Mouse (Mus musculus): ENCODE measurements around the gene Sod3. TPM values are rescaled to one million over a fixed set of nuclear protein-coding genes. Genes with fewer than 3 reads are reported as not detected.

The Sod3 gene
- polyA plus RNA-seq, 1 experiment from 2014 or later, result 1.4 TPM

DNA sequence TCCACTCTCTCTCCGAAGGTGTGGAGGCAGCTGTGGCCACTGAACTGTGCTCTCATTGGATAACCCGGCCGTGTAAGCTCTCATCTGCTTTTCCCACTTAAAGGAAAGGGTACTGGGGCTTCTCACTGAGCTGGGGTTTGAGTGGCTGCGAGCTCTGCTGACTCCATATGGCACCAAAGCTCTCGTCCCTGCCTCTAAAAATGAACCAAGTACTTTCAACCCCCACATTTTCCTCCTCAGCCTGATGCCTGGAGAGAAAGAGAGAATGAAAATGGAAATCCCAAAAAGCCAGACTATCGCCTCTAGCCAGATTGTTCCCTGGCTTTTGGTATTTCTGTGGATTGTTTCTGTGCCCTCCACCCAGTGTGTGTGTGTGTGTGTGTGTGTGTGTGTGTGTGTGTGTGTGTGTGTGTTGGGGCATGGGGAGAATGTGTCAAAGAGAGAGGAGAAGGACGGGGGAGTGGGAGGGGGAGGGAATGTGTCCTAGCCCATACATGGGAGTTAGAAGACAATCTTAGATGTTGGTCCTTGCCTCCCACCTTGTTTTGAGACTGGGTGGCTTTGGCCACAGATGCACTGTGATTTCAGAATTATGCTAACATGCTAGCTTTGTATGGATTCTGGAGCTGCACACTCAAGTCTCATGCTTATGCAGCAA is 24.6 kb downstream of the Sod3 start:
- H3K27ac ChIP-seq (replicated peaks; ENCODE audit: low read depth, low read length), result no peak overlapping the region
- H3K27me3 ChIP-seq (ENCODE audit: control insufficient read depth, insufficient read depth, low read length), result no peaks in the 10 kb centered on the region
- 78% methylated on average over 7 of the region's 7 CpGs for WGBS
- no peaks in the 10 kb centered on the region for H3K9me3 ChIP-seq (ENCODE audit: control insufficient read depth, low read length)
- H3K36me3 ChIP-seq (ENCODE audit: control insufficient read depth, insufficient read depth, low read length), result no peaks in the 10 kb centered on the region
- no peak overlapping the region for H3K4me3 ChIP-seq (replicated peaks; ENCODE audit: low read depth, low read length)
- H3K4me2 ChIP-seq (ENCODE audit: low read length), result no peak overlapping the region
- ATAC-seq (ENCODE audit: low FRiP score, low TSS enrichment) (no peak), DNase-seq (no peak)
- H3K4me1 ChIP-seq (ENCODE audit: control insufficient read depth, insufficient read depth, low read length), result no peaks in the 10 kb centered on the region
- H3K9ac ChIP-seq (replicated peaks; ENCODE audit: low read length), result no peak overlapping the region

DNA sequence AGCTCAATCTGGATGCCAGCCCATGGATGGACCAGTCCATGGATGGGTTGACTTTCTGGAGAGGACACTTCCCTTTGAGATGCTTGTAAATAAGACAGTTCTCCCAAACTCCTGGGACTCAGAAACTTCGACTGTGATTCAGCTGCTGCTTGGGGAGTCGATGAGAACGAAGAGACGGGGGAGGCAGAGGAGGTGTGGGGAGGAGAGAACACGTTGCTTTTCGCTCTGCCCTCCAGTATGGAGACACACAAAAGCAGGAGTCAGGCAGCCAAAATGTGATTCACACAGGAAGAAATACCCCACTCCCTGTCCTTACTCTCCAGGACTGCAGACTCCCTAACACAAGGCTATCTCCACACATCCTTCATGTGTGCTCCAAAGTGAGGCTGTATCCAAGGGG is 26.8 kb downstream of the Sod3 start:
- WGBS, result 91% methylated on average over 6 of the region's 6 CpGs
- Histone ChIP-seq H3K27me3 (ENCODE audit: control insufficient read depth, insufficient read depth, low read length) (no peaks in the 10 kb centered on the region), H3K36me3 (ENCODE audit: control insufficient read depth, insufficient read depth, low read length) (no peaks in the 10 kb centered on the region), H3K9me3 (ENCODE audit: control insufficient read depth, low read length) (no peaks in the 10 kb centered on the region), H3K4me3 (replicated peaks; ENCODE audit: low read depth, low read length) (no peak overlapping the region), H3K4me2 (ENCODE audit: low read length) (no peak overlapping the region), H3K9ac (replicated peaks; ENCODE audit: low read length) (no peak overlapping the region), H3K4me1 (ENCODE audit: control insufficient read depth, insufficient read depth, low read length) (no peaks in the 10 kb centered on the region), H3K27ac (replicated peaks; ENCODE audit: low read depth, low read length) (no peak overlapping the region)
- no peak for ATAC-seq (ENCODE audit: low FRiP score, low TSS enrichment)
- DNase-seq, result no peak

DNA sequence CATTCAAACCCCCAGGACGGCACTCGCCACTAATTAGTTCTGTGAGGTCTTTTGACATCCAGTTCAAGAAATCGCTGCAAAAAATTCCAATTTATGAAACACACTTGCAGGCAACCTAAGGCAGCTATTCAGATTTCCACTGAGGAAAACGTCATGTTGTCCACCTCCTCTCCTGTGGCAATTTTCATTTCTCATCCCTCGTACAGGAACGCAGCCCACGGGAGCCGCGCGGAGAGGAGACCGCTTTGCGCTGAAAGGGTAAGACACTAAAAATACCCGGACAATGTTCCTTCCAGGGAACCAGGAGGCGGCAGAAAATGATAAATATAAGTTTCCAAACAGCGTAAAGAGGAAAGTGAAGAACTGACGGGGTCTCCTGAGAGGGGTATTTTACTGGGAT is 27.9 kb downstream of the Sod3 start:
- no peak overlapping the region for H3K9ac ChIP-seq (replicated peaks; ENCODE audit: low read length)
- H3K9me3 ChIP-seq (ENCODE audit: control insufficient read depth, low read length), result no peaks in the 10 kb centered on the region
- H3K36me3 ChIP-seq (ENCODE audit: control insufficient read depth, insufficient read depth, low read length), result no peaks in the 10 kb centered on the region
- H3K27me3 ChIP-seq (ENCODE audit: control insufficient read depth, insufficient read depth, low read length), result no peaks in the 10 kb centered on the region
- WGBS, result 82% methylated on average over 16 of the region's 16 CpGs
- no peaks in the 10 kb centered on the region for H3K4me1 ChIP-seq (ENCODE audit: control insufficient read depth, insufficient read depth, low read length)
- DNase-seq (no peak), ATAC-seq (ENCODE audit: low FRiP score, low TSS enrichment) (no peak)
- no peak overlapping the region for H3K4me3 ChIP-seq (replicated peaks; ENCODE audit: low read depth, low read length)
- no peak overlapping the region for H3K4me2 ChIP-seq (ENCODE audit: low read length)
- H3K27ac ChIP-seq (replicated peaks; ENCODE audit: low read depth, low read length), result no peak overlapping the region

DNA sequence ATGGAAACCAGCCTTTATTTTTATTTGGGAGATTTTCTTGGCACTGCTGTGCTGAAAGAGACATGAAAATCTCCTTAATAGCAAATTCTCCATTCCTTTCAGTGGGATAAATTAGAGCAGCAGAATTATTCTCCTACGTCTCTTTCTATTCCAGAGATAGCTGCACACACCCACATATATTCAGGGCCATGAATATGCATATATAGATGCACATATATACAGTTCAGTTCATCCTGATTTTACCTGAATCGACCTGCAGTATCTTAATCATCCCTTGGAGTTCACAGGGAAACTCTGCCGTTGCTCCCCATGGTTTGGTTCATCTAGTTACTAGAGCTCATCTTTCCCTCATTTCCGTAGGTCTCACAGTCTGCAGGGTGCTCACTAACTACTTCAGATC is 30.2 kb downstream of the Sod3 start:
- WGBS, result 90% methylated on average over 4 of the region's 4 CpGs
- H3K4me1 ChIP-seq (ENCODE audit: control insufficient read depth, insufficient read depth, low read length), result no peaks in the 10 kb centered on the region
- DNase-seq, result no peak

DNA sequence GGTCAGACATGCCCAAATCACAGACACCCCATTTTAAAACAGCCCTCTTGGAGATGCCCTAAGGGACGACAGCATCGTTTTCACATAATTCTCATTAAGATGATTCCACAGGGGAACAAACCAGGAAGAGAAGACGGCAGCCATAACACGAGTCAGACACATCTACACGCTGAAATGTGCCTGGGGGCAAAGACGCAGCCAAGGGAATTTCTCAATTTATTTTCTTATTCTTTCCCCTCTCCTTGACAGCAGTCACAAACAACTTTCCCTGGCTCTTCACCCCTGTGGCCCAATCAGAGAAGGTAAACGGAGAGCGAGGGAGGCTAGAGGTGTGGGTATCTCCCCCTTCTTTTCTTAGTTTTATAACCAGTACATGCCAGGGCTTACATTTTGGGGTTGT is 40.8 kb downstream of the Sod3 start:
- DNase-seq (peak; percentile 58), ATAC-seq (ENCODE audit: low FRiP score, low TSS enrichment) (0 out of 2 replicates have a peak, but pooled peaks have one; percentile 46)
- 61% methylated on average over 8 of the region's 8 CpGs for WGBS
- no peak overlapping the region for H3K4me3 ChIP-seq (replicated peaks; ENCODE audit: low read depth, low read length)
- H3K9ac ChIP-seq (replicated peaks; ENCODE audit: low read length), result no peak overlapping the region
- no peak overlapping the region for H3K4me2 ChIP-seq (ENCODE audit: low read length)
- no peaks in the 10 kb centered on the region for H3K4me1 ChIP-seq (ENCODE audit: control insufficient read depth, insufficient read depth, low read length)
- no peaks in the 10 kb centered on the region for H3K36me3 ChIP-seq (ENCODE audit: control insufficient read depth, insufficient read depth, low read length)
- H3K27ac ChIP-seq (replicated peaks; ENCODE audit: low read depth, low read length), result no peak overlapping the region
- no peaks in the 10 kb centered on the region for H3K9me3 ChIP-seq (ENCODE audit: control insufficient read depth, low read length)
- H3K27me3 ChIP-seq (ENCODE audit: control insufficient read depth, insufficient read depth, low read length), result no peaks in the 10 kb centered on the region

More for the DNA sequence above, 30.2 kb downstream of the Sod3 start:
- no peak for ATAC-seq (ENCODE audit: low FRiP score, low TSS enrichment)
- no peak overlapping the region for H3K4me3 ChIP-seq (replicated peaks; ENCODE audit: low read depth, low read length)
- H3K36me3 ChIP-seq (ENCODE audit: control insufficient read depth, insufficient read depth, low read length), result no peaks in the 10 kb centered on the region
- no peaks in the 10 kb centered on the region for H3K9me3 ChIP-seq (ENCODE audit: control insufficient read depth, low read length)
- H3K9ac ChIP-seq (replicated peaks; ENCODE audit: low read length), result no peak overlapping the region
- no peaks in the 10 kb centered on the region for H3K27me3 ChIP-seq (ENCODE audit: control insufficient read depth, insufficient read depth, low read length)
- H3K4me2 ChIP-seq (ENCODE audit: low read length), result no peak overlapping the region
- H3K27ac ChIP-seq (replicated peaks; ENCODE audit: low read depth, low read length), result no peak overlapping the region

DNA sequence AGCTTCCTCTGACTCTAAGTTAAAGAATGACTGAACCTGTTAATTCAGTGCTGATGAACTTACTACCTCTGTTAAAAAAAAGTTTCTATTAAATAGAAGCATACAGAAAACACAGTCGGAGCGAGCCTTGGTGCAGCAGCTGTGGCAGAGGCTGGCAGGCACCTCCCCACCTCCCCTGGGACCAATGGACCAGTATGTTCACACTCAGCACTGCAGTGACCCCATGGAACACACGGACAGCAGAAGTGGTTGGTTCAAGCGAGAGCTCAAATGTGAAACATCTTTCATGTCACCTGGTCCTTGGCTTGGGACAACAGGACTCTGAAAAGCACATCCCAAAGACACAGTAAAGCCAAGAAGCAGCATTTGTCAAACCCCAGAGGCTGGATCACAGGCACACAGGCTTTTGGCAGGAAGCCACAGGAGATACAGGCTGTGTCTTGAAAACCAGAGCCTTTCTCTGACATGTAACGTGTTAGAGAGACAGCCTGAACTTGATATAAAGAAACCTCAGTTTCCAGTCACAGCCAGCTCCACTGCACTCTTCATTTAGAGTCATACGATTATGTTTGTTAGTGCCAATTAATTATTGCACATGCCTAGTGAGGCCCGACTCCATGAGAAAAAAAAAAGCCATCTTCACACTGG is 45.2 kb downstream of the Sod3 start:
- no peak overlapping the region for H3K4me3 ChIP-seq (replicated peaks; ENCODE audit: low read depth, low read length)
- H3K4me2 ChIP-seq (ENCODE audit: low read length), result no peak overlapping the region
- no peaks in the 10 kb centered on the region for H3K36me3 ChIP-seq (ENCODE audit: control insufficient read depth, insufficient read depth, low read length)
- no peaks in the 10 kb centered on the region for H3K9me3 ChIP-seq (ENCODE audit: control insufficient read depth, low read length)
- DNase-seq (peak; percentile 45), ATAC-seq (ENCODE audit: low FRiP score, low TSS enrichment) (no peak)
- WGBS, result 77% methylated on average over 7 of the region's 7 CpGs
- no peak overlapping the region for H3K27ac ChIP-seq (replicated peaks; ENCODE audit: low read depth, low read length)
- H3K9ac ChIP-seq (replicated peaks; ENCODE audit: low read length), result no peak overlapping the region
- H3K4me1 ChIP-seq (ENCODE audit: control insufficient read depth, insufficient read depth, low read length), result no peaks in the 10 kb centered on the region
- no peaks in the 10 kb centered on the region for H3K27me3 ChIP-seq (ENCODE audit: control insufficient read depth, insufficient read depth, low read length)

DNA sequence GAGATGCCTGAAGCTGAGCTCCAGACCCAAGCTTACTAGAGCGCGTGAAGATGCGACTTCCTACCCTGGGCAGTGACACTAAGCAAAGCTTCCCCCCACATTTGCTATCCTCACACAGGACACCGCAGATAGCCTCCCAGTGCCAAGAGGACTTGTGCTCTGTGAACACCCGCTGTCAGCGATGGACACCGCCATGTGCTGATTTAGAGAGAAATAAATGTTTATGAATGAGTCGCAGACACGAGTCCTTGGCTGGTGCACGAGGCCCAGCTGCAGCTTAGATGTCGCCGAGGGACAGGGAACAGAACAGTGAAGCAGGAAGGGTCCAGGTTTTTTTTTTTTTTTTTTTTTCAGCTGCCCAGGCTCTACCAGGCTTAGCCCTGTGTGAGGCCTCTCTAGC is 46.6 kb downstream of the Sod3 start:
- no peaks in the 10 kb centered on the region for H3K27me3 ChIP-seq (ENCODE audit: control insufficient read depth, insufficient read depth, low read length)
- H3K27ac ChIP-seq (replicated peaks; ENCODE audit: low read depth, low read length), result no peak overlapping the region
- no peak for DNase-seq
- no peaks in the 10 kb centered on the region for H3K9me3 ChIP-seq (ENCODE audit: control insufficient read depth, low read length)
- H3K36me3 ChIP-seq (ENCODE audit: control insufficient read depth, insufficient read depth, low read length), result no peaks in the 10 kb centered on the region
- no peaks in the 10 kb centered on the region for H3K4me1 ChIP-seq (ENCODE audit: control insufficient read depth, insufficient read depth, low read length)
- H3K4me2 ChIP-seq (ENCODE audit: low read length), result no peak overlapping the region
- ATAC-seq (ENCODE audit: low FRiP score, low TSS enrichment), result no peak
- 84% methylated on average over 12 of the region's 12 CpGs for WGBS
- H3K9ac ChIP-seq (replicated peaks; ENCODE audit: low read length), result no peak overlapping the region
- no peak overlapping the region for H3K4me3 ChIP-seq (replicated peaks; ENCODE audit: low read depth, low read length)

DNA sequence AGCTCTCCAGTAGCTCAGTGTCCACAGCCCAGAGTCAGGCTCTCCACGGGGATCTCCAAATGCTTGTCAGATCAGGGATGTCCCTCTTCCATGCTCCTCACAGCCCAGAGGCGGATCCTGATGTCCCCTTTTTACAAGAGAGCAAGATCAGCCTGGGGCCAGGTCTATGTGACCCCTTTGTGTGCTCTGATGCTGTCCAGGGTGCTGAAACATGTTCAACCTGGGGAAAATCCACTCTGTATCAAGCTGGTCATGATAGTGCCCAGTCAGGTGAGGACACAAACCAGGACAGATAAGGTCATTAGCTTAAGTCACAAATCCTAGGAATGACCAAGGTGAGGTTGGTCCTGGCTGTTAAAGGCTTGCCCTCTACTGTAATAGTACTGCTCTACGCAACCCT is 48.0 kb downstream of the Sod3 start:
- 66% methylated on average over 3 of the region's 3 CpGs for WGBS
- DNase-seq, result peak; percentile 29
- H3K4me1 ChIP-seq (ENCODE audit: control insufficient read depth, insufficient read depth, low read length), result no peaks in the 10 kb centered on the region

DNA sequence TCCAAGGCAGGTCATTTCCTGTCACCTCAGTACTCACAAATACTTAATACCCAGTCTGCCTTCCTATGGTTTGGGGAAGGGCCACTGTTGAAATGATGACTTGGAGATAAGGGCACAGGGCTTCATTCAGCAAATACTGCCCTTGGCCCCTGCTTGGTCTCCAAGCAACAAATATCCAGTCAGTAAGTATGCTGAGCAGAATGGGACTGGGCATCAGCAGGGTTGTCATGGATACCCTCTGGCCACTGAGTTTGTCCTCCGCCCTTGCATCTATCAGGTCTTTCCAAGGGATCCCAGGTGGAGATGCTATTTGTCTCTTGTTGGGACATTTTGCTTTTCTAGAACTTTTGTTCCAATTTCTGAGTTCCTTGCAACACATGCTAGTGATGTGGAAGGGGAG is 51.6 kb downstream of the Sod3 start:
- no peak overlapping the region for H3K4me2 ChIP-seq (ENCODE audit: low read length)
- no peak for ATAC-seq (ENCODE audit: low FRiP score, low TSS enrichment)
- no peaks in the 10 kb centered on the region for H3K9me3 ChIP-seq (ENCODE audit: control insufficient read depth, low read length)
- H3K9ac ChIP-seq (replicated peaks; ENCODE audit: low read length), result no peak overlapping the region
- DNase-seq, result no peak
- WGBS, result 37% methylated on average over 1 of the region's 1 CpGs
- no peak overlapping the region for H3K27ac ChIP-seq (replicated peaks; ENCODE audit: low read depth, low read length)
- H3K4me3 ChIP-seq (replicated peaks; ENCODE audit: low read depth, low read length), result no peak overlapping the region
- H3K4me1 ChIP-seq (ENCODE audit: control insufficient read depth, insufficient read depth, low read length), result no peaks in the 10 kb centered on the region
- H3K36me3 ChIP-seq (ENCODE audit: control insufficient read depth, insufficient read depth, low read length), result no peaks in the 10 kb centered on the region
- H3K27me3 ChIP-seq (ENCODE audit: control insufficient read depth, insufficient read depth, low read length), result no peaks in the 10 kb centered on the region

More for the DNA sequence above, 48.0 kb downstream of the Sod3 start:
- H3K36me3 ChIP-seq (ENCODE audit: control insufficient read depth, insufficient read depth, low read length), result no peaks in the 10 kb centered on the region
- no peaks in the 10 kb centered on the region for H3K9me3 ChIP-seq (ENCODE audit: control insufficient read depth, low read length)
- no peak overlapping the region for H3K4me2 ChIP-seq (ENCODE audit: low read length)
- H3K9ac ChIP-seq (replicated peaks; ENCODE audit: low read length), result no peak overlapping the region
- H3K27me3 ChIP-seq (ENCODE audit: control insufficient read depth, insufficient read depth, low read length), result no peaks in the 10 kb centered on the region
- no peak for ATAC-seq (ENCODE audit: low FRiP score, low TSS enrichment)
- no peak overlapping the region for H3K4me3 ChIP-seq (replicated peaks; ENCODE audit: low read depth, low read length)
- H3K27ac ChIP-seq (replicated peaks; ENCODE audit: low read depth, low read length), result no peak overlapping the region
